Mouse (Mus musculus) CH12.LX (cell line): ENCODE results near the gene Pced1b. TPM values are rescaled to one million over a fixed set of nuclear protein-coding genes. Genes with fewer than 3 reads are reported as not detected.

Experiments
- DNase-seq: peaks from one replicate; pipeline ENCODE4 v3.0.0-alpha.2; 2013; ENCODE audit errors: extremely low read depth
- H3K27ac ChIP-seq: 2 replicates; pipeline ENCODE4 v1.5.1; 2012; ENCODE audit warnings: low read depth, mild to moderate bottlenecking, control low read depth, moderate library complexity; ENCODE audit not compliant: insufficient read depth
- H3K27me3 ChIP-seq: replicated peaks from 2 replicates; pipeline ENCODE3; 2012; ENCODE audit warnings: inconsistent platforms
- H3K36me3 ChIP-seq, 2 experiments: replicated peaks in 1 of 2; 2 replicates each; pipeline versions ENCODE3 to v1.6.1; 2012; ENCODE audit warnings: inconsistent platforms in 1 of 2, low read length in 1 of 2, mild to moderate bottlenecking in 1 of 2, mixed read lengths in 1 of 2, moderate library complexity in 1 of 2; ENCODE audit not compliant: control insufficient read depth in 1 of 2, insufficient read depth in 1 of 2
- H3K4me1 ChIP-seq, 2 experiments: 2 replicates each; pipeline ENCODE4 v1.6.1; 2012; ENCODE audit warnings: inconsistent platforms in 1 of 2, moderate library complexity in 1 of 2; ENCODE audit not compliant: insufficient read depth in 2 of 2, control insufficient read depth in 1 of 2
- H3K4me2 ChIP-seq: 2 replicates; pipeline ENCODE4 v1.6.1; 2012; ENCODE audit warnings: low read depth, mild to moderate bottlenecking, control low read depth; ENCODE audit not compliant: poor library complexity, insufficient read depth, severe bottlenecking
- H3K4me3 ChIP-seq, 3 experiments: fragments of 150-350 bp in 1 of 3; sonication (generic) in 1 of 3; replicated peaks in 1 of 3; 2 replicates each; pipeline versions ENCODE3 to v1.5.1; 2011 to 2012; ENCODE audit warnings: low read depth in 2 of 3, low read length in 2 of 3, mild to moderate bottlenecking in 2 of 3, moderate library complexity in 2 of 3, control low read depth in 1 of 3, improper control_type of control experiment in 1 of 3, inconsistent platforms in 1 of 3, mixed read lengths in 1 of 3; ENCODE audit not compliant: poor library complexity in 1 of 3
- H3K79me2 ChIP-seq: replicated peaks from 2 replicates; pipeline ENCODE4 v1.6.1; 2012; ENCODE audit warnings: mild to moderate bottlenecking, moderate library complexity; ENCODE audit not compliant: control insufficient read depth, poor library complexity, insufficient read depth, severe bottlenecking; ENCODE audit errors: extremely low read depth
- H3K9ac ChIP-seq: 2 replicates; pipeline ENCODE4 v1.6.1; 2012; ENCODE audit warnings: low read depth, mild to moderate bottlenecking, control low read depth, moderate library complexity; ENCODE audit not compliant: insufficient read depth
- H3K9me3 ChIP-seq: replicated peaks from 2 replicates; pipeline ENCODE3; 2012; ENCODE audit warnings: low read length, inconsistent platforms, mixed read lengths
- CHD2 ChIP-seq: IDR thresholded peaks from 2 replicates; pipeline ENCODE4 v1.6.1; 2011; ENCODE audit warnings: low read length, improper control_type of control experiment
- CTCF ChIP-seq, 2 experiments: IDR thresholded peaks in 1 of 2; conservative IDR thresholded peaks in 1 of 2; 2 replicates each; pipeline ENCODE4 v1.5.1; 2011 to 2012; ENCODE audit warnings: low read depth in 2 of 2, low read length in 2 of 2, improper control_type of control experiment in 1 of 2, inconsistent platforms in 1 of 2, mild to moderate bottlenecking in 1 of 2, moderate library complexity in 1 of 2
- ELF1 ChIP-seq: IDR thresholded peaks from 2 replicates; pipeline ENCODE4 v1.6.1; 2014; ENCODE audit warnings: low read depth, mild to moderate bottlenecking, inconsistent platforms, low read length, improper control_type of control experiment
- EP300 ChIP-seq: IDR thresholded peaks from 2 replicates; pipeline ENCODE4 v1.6.1; 2011; ENCODE audit warnings: low read length, improper control_type of control experiment
- GABPA ChIP-seq: IDR thresholded peaks from 2 replicates; pipeline ENCODE4 v1.6.1; 2012; ENCODE audit warnings: low read depth, low read length, improper control_type of control experiment, inconsistent platforms; ENCODE audit not compliant: insufficient replicate concordance
- JUN ChIP-seq: IDR thresholded peaks from 2 replicates; pipeline ENCODE4 v1.6.1; 2011; ENCODE audit warnings: low read depth, mild to moderate bottlenecking, low read length, improper control_type of control experiment, moderate library complexity; ENCODE audit not compliant: insufficient read depth
- JUND ChIP-seq: conservative IDR thresholded peaks from 2 replicates; pipeline ENCODE4 v1.6.1; 2011; ENCODE audit warnings: low read depth, low read length, improper control_type of control experiment
- MAFK ChIP-seq: IDR thresholded peaks from 2 replicates; pipeline ENCODE4 v1.6.1; 2011; ENCODE audit warnings: low read length, improper control_type of control experiment; ENCODE audit not compliant: insufficient replicate concordance
- MAX ChIP-seq: IDR thresholded peaks from 2 replicates; pipeline ENCODE4 v1.6.1; 2011; ENCODE audit warnings: low read length, improper control_type of control experiment
- MAZ ChIP-seq: IDR thresholded peaks from 2 replicates; pipeline ENCODE4 v1.6.1; 2012; ENCODE audit warnings: low read depth, mild to moderate bottlenecking, inconsistent platforms, low read length, improper control_type of control experiment, moderate library complexity
- MEF2A ChIP-seq: IDR thresholded peaks from 2 replicates; pipeline ENCODE4 v1.6.1; 2014; ENCODE audit warnings: low read depth, mild to moderate bottlenecking, inconsistent platforms, low read length, improper control_type of control experiment, borderline replicate concordance
- MXI1 ChIP-seq: IDR thresholded peaks from 2 replicates; pipeline ENCODE4 v1.6.1; 2011; ENCODE audit warnings: mild to moderate bottlenecking, low read depth, low read length, improper control_type of control experiment
- NELFE ChIP-seq: IDR thresholded peaks from 2 replicates; pipeline ENCODE4 v1.6.1; 2011; ENCODE audit warnings: low read depth, low read length, improper control_type of control experiment
- POLR2A ChIP-seq: IDR thresholded peaks from 2 replicates; pipeline ENCODE4 v1.6.1; 2011; ENCODE audit warnings: low read depth, mild to moderate bottlenecking, improper control_type of control experiment, low read length
- RAD21 ChIP-seq: IDR thresholded peaks from 2 replicates; pipeline ENCODE4 v1.6.1; 2011; ENCODE audit warnings: low read depth, mild to moderate bottlenecking, low read length, improper control_type of control experiment, moderate library complexity
- RCOR1 ChIP-seq: conservative IDR thresholded peaks from 2 replicates; pipeline ENCODE4 v1.6.1; 2012; ENCODE audit warnings: low read depth, mild to moderate bottlenecking, inconsistent platforms, low read length, improper control_type of control experiment
- SIN3A ChIP-seq: IDR thresholded peaks from 2 replicates; pipeline ENCODE4 v1.6.1; 2012; ENCODE audit warnings: low read length, improper control_type of control experiment, inconsistent platforms
- SMC3 ChIP-seq: IDR thresholded peaks from 2 replicates; pipeline ENCODE4 v1.6.1; 2011; ENCODE audit warnings: low read depth, low read length, improper control_type of control experiment
- TCF12 ChIP-seq: IDR thresholded peaks from 2 replicates; pipeline ENCODE4 v1.6.1; 2014; ENCODE audit warnings: low read depth, mild to moderate bottlenecking, inconsistent platforms, low read length, improper control_type of control experiment
- UBTF ChIP-seq: IDR thresholded peaks from 2 replicates; pipeline ENCODE4 v1.6.1; 2012; ENCODE audit warnings: low read depth, mild to moderate bottlenecking, inconsistent platforms, low read length, improper control_type of control experiment, moderate library complexity
- ZC3H11A ChIP-seq: IDR thresholded peaks from 2 replicates; pipeline ENCODE4 v1.6.1; 2012; ENCODE audit warnings: low read depth, mild to moderate bottlenecking, inconsistent platforms, low read length, improper control_type of control experiment
- ZKSCAN1 ChIP-seq: IDR thresholded peaks from 2 replicates; pipeline ENCODE4 v1.6.1; 2012; ENCODE audit warnings: low read depth, inconsistent platforms, low read length, improper control_type of control experiment, borderline replicate concordance
- ZMIZ1 ChIP-seq: IDR thresholded peaks from 2 replicates; pipeline ENCODE4 v1.6.1; 2012; ENCODE audit warnings: low read depth, mild to moderate bottlenecking, inconsistent platforms, low read length, improper control_type of control experiment
- ZNF384 ChIP-seq: IDR thresholded peaks from 2 replicates; pipeline ENCODE4 v1.6.1; 2012; ENCODE audit warnings: low read depth, low read length, improper control_type of control experiment, inconsistent platforms
- dilution Hi-C: fragments of 300-500 bp; cut with MboI; formaldehyde crosslinking; loops from 2 replicates; pipeline ENCODE4 v1.14.3; 2020; ENCODE audit warnings: low sequenced_read_pairs; ENCODE audit not compliant: extremely low pct_unique_long_range_greater_than_20kb, extremely low pct_ligation_motif_present
- in situ Hi-C: fragments of 300-500 bp; cut with MboI; formaldehyde crosslinking; loops from 3 replicates; pipeline ENCODE4 v1.14.3; 2019; ENCODE audit warnings: low sequenced_read_pairs, low pct_ligation_motif_present, low pct_unique_long_range_greater_than_20kb, mixed read lengths
- polyA plus RNA-seq: library from polyadenylated mRNA; unstranded; fragments of >175 nt; gene quantifications from 2 replicates; pipeline ENCODE4 v1.2.1, GENCODE M21; 2012; ENCODE audit warnings: low read depth; ENCODE audit not compliant: insufficient read length
- total RNA-seq, 2 experiments: library from RNA; depleted of rRNA; stranded (reverse); fragments of 300-350 nt in 1 of 2; fragments of >200 nt in 1 of 2; gene quantifications; 2 replicates each; pipeline ENCODE4 v1.2.3; 2012 to 2014

The Pced1b gene
- total and polyA plus RNA-seq, 3 experiments, result 12.3 to 44.2 (median 21.1) TPM

DNA sequence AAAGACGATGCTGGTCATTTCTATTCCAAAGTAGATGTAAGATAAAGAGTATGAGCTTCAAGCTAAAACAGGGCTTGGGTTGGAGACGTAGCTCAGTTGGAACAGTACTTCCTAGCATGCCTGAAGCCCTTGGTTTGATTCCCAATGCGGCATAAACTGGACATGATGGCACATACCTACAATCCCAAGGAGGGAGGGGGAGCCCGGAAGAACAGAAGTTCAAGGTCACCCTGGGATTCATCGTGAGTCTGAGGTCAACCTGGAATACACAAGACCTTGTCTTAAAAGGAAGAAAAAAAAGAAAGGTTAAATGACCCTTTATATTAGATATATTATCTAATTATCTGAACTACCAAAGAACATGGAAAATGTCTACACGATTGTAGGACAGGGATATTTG lies 164.8 kb downstream of the Pced1b start:
- TF ChIP-seq POLR2A, result no peak
- no peak for TF ChIP-seq MEF2A
- no peak for TF ChIP-seq ZNF384
- no peak for TF ChIP-seq MAZ
- TF ChIP-seq ZKSCAN1, result no peak
- no peak for TF ChIP-seq MAFK
- TF ChIP-seq CHD2, result no peak
- no peak for TF ChIP-seq TCF12
- TF ChIP-seq RAD21, result no peak
- no peak for TF ChIP-seq NELFE
- no peak for TF ChIP-seq ZMIZ1
- no peak for TF ChIP-seq MXI1
- no peak for TF ChIP-seq SMC3
- TF ChIP-seq ZC3H11A, result no peak
- no peak for TF ChIP-seq SIN3A
- no peak for TF ChIP-seq RCOR1
- TF ChIP-seq JUND, result no peak
- TF ChIP-seq, all 38 proteins: peak for 0
- Histone ChIP-seq H3K9ac (no peak overlapping the region), H3K4me1 (peaks cover 3 to 4% of the 10 kb centered on the region in 2 experiments), H3K79me2 (no peaks in the 10 kb centered on the region), H3K4me2 (no peak overlapping the region), H3K36me3 (no peaks in the 10 kb centered on the region), H3K9me3 (peaks cover 6% of the 10 kb centered on the region), H3K27me3 (no peaks in the 10 kb centered on the region), H3K4me3 (no peak overlapping the region), H3K27ac (no peak overlapping the region)
- dilution Hi-C loops (no loop called here), in situ Hi-C loops (no loop called here)
- no peak for DNase-seq

GRCm38 (mm10) chr15:97412308-97412707 lies 165.4 kb downstream of the Pced1b start:
- Histone ChIP-seq H3K4me3 (no peak overlapping the region), H3K9ac (no peak overlapping the region), H3K4me2 (no peak overlapping the region), H3K27ac (no peak overlapping the region), H3K4me1 (peaks cover 3 to 4% of the 10 kb centered on the region in 2 experiments), H3K9me3 (peaks cover 6% of the 10 kb centered on the region), H3K36me3 (no peaks in the 10 kb centered on the region), H3K27me3 (no peaks in the 10 kb centered on the region), H3K79me2 (no peaks in the 10 kb centered on the region)
- dilution Hi-C loops, result no loop called here
- in situ Hi-C loops, result no loop called here
- no peak for DNase-seq
- no peak for TF ChIP-seq EP300
- no peak for TF ChIP-seq SIN3A
- TF ChIP-seq MAZ, result no peak
- TF ChIP-seq MEF2A, result no peak
- no peak for TF ChIP-seq CTCF (conservative IDR thresholded peaks at IDR 0.05 in 1 of 2, IDR thresholded peaks at IDR 0.05 in 1 of 2; ENCODE audit: low read depth in 2 of 2, low read length in 2 of 2)
- TF ChIP-seq JUN, result no peak
- no peak for TF ChIP-seq ZKSCAN1
- no peak for TF ChIP-seq ELF1
- TF ChIP-seq GABPA, result no peak
- TF ChIP-seq ZMIZ1, result no peak
- TF ChIP-seq UBTF, result no peak
- TF ChIP-seq MAX, result no peak
- no peak for TF ChIP-seq POLR2A
